8 mouse cellular contexts compared by ENCODE assay signal in genomic region chr2:31259367-31259920, GRCm38 (mm10). TPM values are rescaled to one million over a fixed set of nuclear protein-coding genes. Genes with fewer than 3 reads are reported as not detected.
DNase-seq lines count a peak whose midpoint lies in the region; ATAC-seq and TF ChIP-seq lines count a peak whose summit lies in the region.

No protein-coding gene starts in this region.

- 54% methylated on average over 9 of the region's 9 CpGs for whole genome bisulfite sequencing in spleen, adult 2 months
- 38% methylated on average over 9 of the region's 9 CpGs for WGBS in limb, embryonic 14.5 days
- WGBS in stomach, embryonic 16.5 days: 34% methylated on average over 9 of the region's 9 CpGs

- H3K4me1 ChIP-seq in spleen, adult 2 months (ENCODE audit: control insufficient read depth, insufficient read depth, insufficient read length): peaks cover 12% of the 10 kb centered on the region; the same call in 1 of the 2 replicates
- peaks cover 57% of the 10 kb centered on the region for H3K4me1 ChIP-seq in limb, embryonic 14.5 days (ENCODE audit: control insufficient read depth, insufficient read depth, low read length)
- peaks cover 60% of the 10 kb centered on the region for H3K4me1 ChIP-seq in stomach, embryonic 16.5 days (ENCODE audit: control insufficient read depth, insufficient read depth, low read length)

- ATAC-seq in limb, embryonic 14.5 days (ENCODE audit: low FRiP score, low read depth): no peak
- ATAC-seq in stomach, embryonic 16.5 days (ENCODE audit: insufficient read depth, low FRiP score): no peak

- H3K27me3 ChIP-seq in spleen, adult 2 months (ENCODE audit: control insufficient read depth, insufficient read depth, low read length): no peaks in the 10 kb centered on the region
- H3K27me3 ChIP-seq in limb, embryonic 14.5 days (ENCODE audit: control insufficient read depth, insufficient read depth, low read length): no peaks in the 10 kb centered on the region
- no peaks in the 10 kb centered on the region for H3K27me3 ChIP-seq in stomach, embryonic 16.5 days (ENCODE audit: control insufficient read depth, insufficient read depth, low read length)

- no peaks in the 10 kb centered on the region for H3K36me3 ChIP-seq in spleen, adult 2 months (ENCODE audit: control insufficient read depth, insufficient read depth, low read length)
- no peaks in the 10 kb centered on the region for H3K36me3 ChIP-seq in limb, embryonic 14.5 days (ENCODE audit: control insufficient read depth, insufficient read depth, low read length)
- H3K36me3 ChIP-seq in stomach, embryonic 16.5 days (ENCODE audit: control insufficient read depth, insufficient read depth, low read length): no peaks in the 10 kb centered on the region

- H3K4me2 ChIP-seq in limb, embryonic 14.5 days (replicated peaks; ENCODE audit: low read depth, low read length, severe bottlenecking): peak overlapping the region; percentile 63
- H3K4me2 ChIP-seq in stomach, embryonic 16.5 days (ENCODE audit: low read depth, low read length): peak overlapping the region; percentile 68

- peak overlapping the region; percentile 65; the same call in 1 of the 2 replicates for H3K4me3 ChIP-seq in spleen, adult 2 months (ENCODE audit: extremely low read depth, insufficient read depth, insufficient read length)
- peak overlapping the region; percentile 32 for H3K4me3 ChIP-seq in limb, embryonic 14.5 days (replicated peaks; ENCODE audit: low read length)
- H3K4me3 ChIP-seq in stomach, embryonic 16.5 days (replicated peaks; ENCODE audit: low read length): peak overlapping the region; percentile 52

- 0 out of 2 replicates have a peak overlapping the region, but pooled peaks have one; percentile 17 for H3K9ac ChIP-seq in limb, embryonic 14.5 days (ENCODE audit: low read depth, low read length, severe bottlenecking)
- peak overlapping the region; percentile 63 for H3K9ac ChIP-seq in stomach, embryonic 16.5 days (ENCODE audit: low read length)

- H3K27ac ChIP-seq in spleen, adult 2 months (ENCODE audit: insufficient read depth, low read length): no peak overlapping the region
- H3K27ac ChIP-seq in limb, embryonic 14.5 days (replicated peaks; ENCODE audit: low read depth, low read length): no peak overlapping the region
- 0 out of 2 replicates have a peak overlapping the region, but pooled peaks have one; percentile 47 for H3K27ac ChIP-seq in stomach, embryonic 16.5 days (ENCODE audit: low read length)

- no peaks in the 10 kb centered on the region for H3K9me3 ChIP-seq in limb, embryonic 14.5 days (ENCODE audit: control insufficient read depth, low read length)
- no peaks in the 10 kb centered on the region for H3K9me3 ChIP-seq in stomach, embryonic 16.5 days (replicated peaks; ENCODE audit: control insufficient read depth, low read length)

- no peak for TF ChIP-seq CTCF in spleen, adult 2 months (IDR thresholded peaks at IDR 0.05; ENCODE audit: extremely low read depth, insufficient read depth, insufficient read length, insufficient replicate concordance)

- peak; percentile 52 to 55 for DNase-seq in cerebellum, adult 18-20 months
- no peak for DNase-seq in cerebellum, postnatal 4 days (ENCODE audit: low spot score in 2 of 2)
- no peak for DNase-seq in spleen, adult 2 months (ENCODE audit: low read depth in 1 of 2, low spot score in 2 of 2)
- DNase-seq in spleen, postnatal 14 days (ENCODE audit: low spot score in 2 of 2): no peak
- no peak for DNase-seq in limb, embryonic 14.5 days (ENCODE audit: low spot score)
- DNase-seq in gastrocnemius, postnatal 10 days: no peak
- no peak for DNase-seq in frontal cortex, postnatal 36 days (ENCODE audit: low spot score in 2 of 2)

- TF ChIP-seq POLR2A in spleen, adult 2 months (IDR thresholded peaks at IDR 0.05; ENCODE audit: low read depth, low read length): no peak
- TF ChIP-seq POLR2A in limb, embryonic 14.5 days (IDR thresholded peaks at IDR 0.05; ENCODE audit: borderline replicate concordance, extremely low read depth, insufficient read depth, insufficient read length): no peak

RNA-seq across cellular contexts. Expression of gene Ncs1, which starts 13.8 kb away (rescaled TPM):
- 1.2 and 1.3 TPM in 2 replicates for polyA plus RNA-seq in spleen, adult 2 months (2012; rRNA removed)
- polyA plus RNA-seq in limb, embryonic 14.5 days (2012; rRNA removed): 20.5 and 27.3 TPM in 2 replicates
- polyA plus RNA-seq in limb, embryonic 14.5 days (2014; fragmentation: Nextera tagmentation; extraction: Ambion mirVana): 45.1 and 46.2 TPM in 2 replicates
- 21.3 and 22.2 TPM in 2 replicates for polyA plus RNA-seq in stomach, embryonic 16.5 days (2015; fragmentation: Nextera tagmentation; extraction: Ambion mirVana)
- total RNA-seq in gastrocnemius, postnatal 10 days (2021): 10 to 100 TPM; 17.6 to 18.6 TPM

RNA-seq across cellular contexts. Expression of gene Hmcn2, which starts 54.8 kb away (rescaled TPM):
- polyA plus RNA-seq in spleen, adult 2 months (2012; rRNA removed): 1.1 and 1.2 TPM in 2 replicates
- polyA plus RNA-seq in limb, embryonic 14.5 days (2012; rRNA removed): 0.56 and 0.70 TPM in 2 replicates
- 0.12 and 0.23 TPM in 2 replicates for polyA plus RNA-seq in limb, embryonic 14.5 days (2014; fragmentation: Nextera tagmentation; extraction: Ambion mirVana)
- 4.9 and 5.6 TPM in 2 replicates for polyA plus RNA-seq in stomach, embryonic 16.5 days (2015; fragmentation: Nextera tagmentation; extraction: Ambion mirVana)
- 10 to 100 TPM; 38.8 to 50.5 TPM for total RNA-seq in gastrocnemius, postnatal 10 days (2021)

Comparison
In these comparisons a context has a peak if more than half of its experiments do, and no peak if none do; other contexts are left out.
1. DNase-seq: peak in cerebellum, adult 18-20 months (2 of 2); none in cerebellum, postnatal 4 days (0 of 2), spleen, adult 2 months (0 of 2), spleen, postnatal 14 days (0 of 2), limb, embryonic 14.5 days (single experiment), gastrocnemius, postnatal 10 days (single experiment) and frontal cortex, postnatal 36 days (0 of 2).
2. Peak in every context shown above with its lines, with median percentiles within 50 percentile points of each other: H3K4me3 ChIP-seq.